Comparison of ENCODE assay signal across 14 mouse cellular contexts in the genomic region with DNA sequence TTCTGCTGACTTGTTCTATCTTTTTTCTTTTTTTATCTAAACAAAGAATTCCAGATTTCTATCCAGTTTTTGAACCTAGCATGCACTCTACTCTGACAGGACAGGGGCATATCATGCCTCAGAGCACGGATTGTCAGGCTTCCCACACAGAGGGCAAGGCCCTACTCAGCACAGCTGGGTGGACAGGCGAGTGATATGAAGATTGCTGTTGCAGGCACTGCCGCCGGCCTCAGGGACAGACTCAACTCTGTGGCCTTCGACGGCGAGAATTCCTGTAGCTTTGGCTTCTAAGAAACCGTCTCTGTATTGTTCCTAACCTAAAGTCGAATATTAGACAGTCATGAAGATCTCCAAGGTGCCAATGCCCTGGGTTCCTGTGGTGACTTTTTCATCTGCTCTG. TPM values are rescaled to one million over a fixed set of nuclear protein-coding genes. Genes with fewer than 3 reads are reported as not detected.
DNase-seq lines count a peak whose midpoint lies in the region; ATAC-seq and TF ChIP-seq lines count a peak whose summit lies in the region.
"Had no signal": no experiment of that assay in that cellular context is flagged by ENCODE, and none has a peak within 500 bp of the region (broad histone marks: within the 10 kb centered on the region; RNA-seq: fewer than 3 reads in every experiment).

No protein-coding gene starts in this region.

- no peaks in the 10 kb centered on the region for H3K27me3 ChIP-seq in heart, embryonic 11.5 days (ENCODE audit: control insufficient read depth, insufficient read depth, low read length)
- no peaks in the 10 kb centered on the region for H3K27me3 ChIP-seq in heart, embryonic 12.5 days (replicated peaks)
- no peaks in the 10 kb centered on the region for H3K27me3 ChIP-seq in lung, embryonic 16.5 days (ENCODE audit: control insufficient read depth, insufficient read depth, low read depth, low read length)
- no peaks in the 10 kb centered on the region for H3K27me3 ChIP-seq in heart, postnatal 0 days (ENCODE audit: control insufficient read depth, insufficient read depth, low read length)
- H3K27me3 ChIP-seq in stomach, embryonic 15.5 days (replicated peaks): no peaks in the 10 kb centered on the region
- H3K27me3 ChIP-seq in midbrain, embryonic 10.5 days (ENCODE audit: low read depth, poor library complexity, severe bottlenecking): no peaks in the 10 kb centered on the region
- H3K27me3 ChIP-seq: midbrain, embryonic 12.5 days had no signal

- no peak for TF ChIP-seq POLR2A in lung, adult 2 months (IDR thresholded peaks at IDR 0.05; ENCODE audit: borderline replicate concordance, extremely low read depth, low read depth, low read length)

- TF ChIP-seq EP300 in heart, postnatal 0 days (IDR thresholded peaks at IDR 0.05; ENCODE audit: low read depth): no peak

- TF ChIP-seq CTCF in lung, adult 2 months (IDR thresholded peaks at IDR 0.05; ENCODE audit: insufficient read depth, low read length): no peak
- no peak for TF ChIP-seq CTCF in heart, postnatal 0 days (IDR thresholded peaks at IDR 0.05; ENCODE audit: low read depth)

- H3K36me3 ChIP-seq in heart, embryonic 11.5 days (ENCODE audit: control insufficient read depth, insufficient read depth, low read length): no peaks in the 10 kb centered on the region
- H3K36me3 ChIP-seq in heart, embryonic 12.5 days: no peaks in the 10 kb centered on the region
- H3K36me3 ChIP-seq in lung, embryonic 16.5 days (ENCODE audit: control insufficient read depth, insufficient read depth, low read length): no peaks in the 10 kb centered on the region
- no peaks in the 10 kb centered on the region for H3K36me3 ChIP-seq in heart, postnatal 0 days (replicated peaks; ENCODE audit: control insufficient read depth, insufficient read depth, low read length)
- H3K36me3 ChIP-seq in stomach, embryonic 15.5 days: no peaks in the 10 kb centered on the region
- no peaks in the 10 kb centered on the region for H3K36me3 ChIP-seq in midbrain, embryonic 10.5 days
- H3K36me3 ChIP-seq: midbrain, embryonic 12.5 days had no signal

- H3K9ac ChIP-seq in heart, embryonic 11.5 days (ENCODE audit: low read depth, low read length): peak overlapping the region; percentile 10; the same call in 1 of the 2 replicates
- H3K9ac ChIP-seq in heart, embryonic 12.5 days: no peak overlapping the region
- no peak overlapping the region for H3K9ac ChIP-seq in lung, embryonic 16.5 days (ENCODE audit: low read length)
- H3K9ac ChIP-seq in heart, postnatal 0 days (replicated peaks; ENCODE audit: low read depth, low read length): no peak overlapping the region
- H3K9ac ChIP-seq in stomach, embryonic 15.5 days: no peak overlapping the region
- H3K9ac ChIP-seq: midbrain, embryonic 12.5 days had no signal

- H3K4me2 ChIP-seq in heart, embryonic 11.5 days: no peak overlapping the region
- H3K4me2 ChIP-seq in heart, embryonic 12.5 days: no peak overlapping the region
- no peak overlapping the region for H3K4me2 ChIP-seq in lung, embryonic 16.5 days (ENCODE audit: low read depth, low read length)
- H3K4me2 ChIP-seq in heart, postnatal 0 days (ENCODE audit: low read depth, low read length): no peak overlapping the region
- H3K4me2 ChIP-seq in stomach, embryonic 15.5 days: no peak overlapping the region
- H3K4me2 ChIP-seq: midbrain, embryonic 12.5 days had no signal

- ATAC-seq in heart, embryonic 11.5 days (replicated peaks; ENCODE audit: insufficient number of reproducible peaks, low FRiP score, low TSS enrichment): no peak
- no peak for ATAC-seq in heart, embryonic 12.5 days (ENCODE audit: insufficient number of reproducible peaks, low FRiP score)
- peak; percentile 88 for ATAC-seq in lung, embryonic 16.5 days (ENCODE audit: low read depth)
- no peak for ATAC-seq in heart, postnatal 0 days (ENCODE audit: insufficient read depth, low read depth)
- 0 out of 2 replicates have a peak, but pooled peaks have one; percentile 40 for ATAC-seq in stomach, embryonic 15.5 days (ENCODE audit: insufficient read depth, low FRiP score, low read depth)
- ATAC-seq: forebrain, embryonic 16.5 days had no signal

- DNase-seq in lung, adult 2 months: no peak
- DNase-seq in heart, postnatal 0 days (ENCODE audit: low spot score): no peak
- DNase-seq in adrenal gland, postnatal 25 days: no peak
- no peak for DNase-seq in midbrain, embryonic 10.5 days (ENCODE audit: low spot score)
- DNase-seq: adrenal gland, adult 8-10 months; left cerebral cortex, postnatal 4 days; thymus, postnatal 4 days had no signal

- no peak overlapping the region for H3K4me3 ChIP-seq in heart, embryonic 11.5 days (ENCODE audit: low read depth, low read length)
- no peak overlapping the region for H3K4me3 ChIP-seq in heart, embryonic 12.5 days
- H3K4me3 ChIP-seq in lung, embryonic 16.5 days (ENCODE audit: low read length): no peak overlapping the region
- no peak overlapping the region for H3K4me3 ChIP-seq in lung, adult 2 months (replicated peaks; ENCODE audit: extremely low read depth, low read depth, low read length)
- H3K4me3 ChIP-seq in heart, postnatal 0 days (ENCODE audit: low read depth, low read length): no peak overlapping the region
- no peak overlapping the region for H3K4me3 ChIP-seq in stomach, embryonic 15.5 days (replicated peaks)
- H3K4me3 ChIP-seq in midbrain, embryonic 10.5 days: no peak overlapping the region
- H3K4me3 ChIP-seq: layer of hippocampus, adult 2 months; midbrain, embryonic 12.5 days had no signal

- H3K4me1 ChIP-seq in heart, embryonic 11.5 days (ENCODE audit: control insufficient read depth, insufficient read depth, low read length): 0 out of 2 replicates have a peak, but pooled peaks cover 2% of the 10 kb centered on the region
- H3K4me1 ChIP-seq in heart, embryonic 12.5 days (replicated peaks): 0 out of 2 replicates have a peak, but pooled peaks cover 4% of the 10 kb centered on the region
- peaks cover 16% of the 10 kb centered on the region for H3K4me1 ChIP-seq in lung, embryonic 16.5 days (replicated peaks; ENCODE audit: control insufficient read depth, insufficient read depth, low read length)
- no peaks in the 10 kb centered on the region for H3K4me1 ChIP-seq in lung, adult 2 months (ENCODE audit: control insufficient read depth, insufficient read depth, low read length)
- no peaks in the 10 kb centered on the region for H3K4me1 ChIP-seq in heart, postnatal 0 days (ENCODE audit: control insufficient read depth, insufficient read depth)
- peaks cover 13% of the 10 kb centered on the region; the same call in 1 of the 2 replicates for H3K4me1 ChIP-seq in stomach, embryonic 15.5 days
- no peaks in the 10 kb centered on the region for H3K4me1 ChIP-seq in midbrain, embryonic 10.5 days
- H3K4me1 ChIP-seq: midbrain, embryonic 12.5 days had no signal

- WGBS in heart, embryonic 11.5 days (ENCODE audit: insufficient replicate concordance): 62% methylated on average over 9 of the region's 9 CpGs
- 55% methylated on average over 9 of the region's 9 CpGs for whole genome bisulfite sequencing in heart, embryonic 12.5 days
- 40% methylated on average over 9 of the region's 9 CpGs for WGBS in lung, embryonic 16.5 days
- WGBS in lung, adult 2 months: 58% methylated on average over 9 of the region's 9 CpGs
- 60% methylated on average over 9 of the region's 9 CpGs for WGBS in heart, postnatal 0 days
- 55% methylated on average over 9 of the region's 9 CpGs for WGBS in stomach, embryonic 15.5 days
- WGBS in midbrain, embryonic 10.5 days: 83% methylated on average over 9 of the region's 9 CpGs

- no peaks in the 10 kb centered on the region for H3K9me3 ChIP-seq in heart, embryonic 11.5 days (replicated peaks; ENCODE audit: control insufficient read depth, low read length)
- H3K9me3 ChIP-seq in heart, embryonic 12.5 days (replicated peaks): no peaks in the 10 kb centered on the region; the same call in 1 of the 2 replicates
- no peaks in the 10 kb centered on the region for H3K9me3 ChIP-seq in lung, embryonic 16.5 days (ENCODE audit: control insufficient read depth, low read length)
- H3K9me3 ChIP-seq in heart, postnatal 0 days (replicated peaks; ENCODE audit: control insufficient read depth, low read length): no peaks in the 10 kb centered on the region
- no peaks in the 10 kb centered on the region for H3K9me3 ChIP-seq in stomach, embryonic 15.5 days
- H3K9me3 ChIP-seq in midbrain, embryonic 10.5 days (replicated peaks): no peaks in the 10 kb centered on the region
- H3K9me3 ChIP-seq: midbrain, embryonic 12.5 days had no signal

- no peak overlapping the region for H3K27ac ChIP-seq in heart, embryonic 11.5 days (ENCODE audit: low read depth, low read length)
- no peak overlapping the region for H3K27ac ChIP-seq in heart, embryonic 12.5 days (ENCODE audit: poor library complexity, severe bottlenecking)
- H3K27ac ChIP-seq in lung, embryonic 16.5 days (ENCODE audit: low read length): peak overlapping the region; percentile 97
- peak overlapping the region; percentile 44; the same call in 1 of the 2 replicates for H3K27ac ChIP-seq in heart, postnatal 0 days (ENCODE audit: low read depth)
- peak overlapping the region; percentile 95 for H3K27ac ChIP-seq in stomach, embryonic 15.5 days
- no peak overlapping the region for H3K27ac ChIP-seq in midbrain, embryonic 10.5 days (replicated peaks)
- H3K27ac ChIP-seq: layer of hippocampus, adult 2 months; midbrain, embryonic 12.5 days had no signal

RNA-seq across cellular contexts. Expression of gene Col6a2, which starts 20.0 kb away (rescaled TPM):
- polyA plus RNA-seq in heart, embryonic 11.5 days (2014; fragmentation: Nextera tagmentation; extraction: Ambion mirVana): 11.6 and 16.3 TPM in 2 replicates
- polyA plus RNA-seq in heart, embryonic 12.5 days (2016; fragmentation: Nextera tagmentation; extraction: Ambion mirVana): 37.9 and 38.0 TPM in 2 replicates
- 282 and 283 TPM in 2 replicates for polyA plus RNA-seq in lung, embryonic 16.5 days (2015; fragmentation: Nextera tagmentation; extraction: Ambion mirVana)
- polyA plus RNA-seq in lung, adult 2 months (2012; rRNA removed): 173 and 175 TPM in 2 replicates
- total RNA-seq in heart, postnatal 0 days (2014; rRNA removed; ENCODE audit: low replicate concordance): 133 and 156 TPM in 2 replicates
- polyA plus RNA-seq in heart, postnatal 0 days (2015; fragmentation: Nextera tagmentation; extraction: Ambion mirVana): 67.6 and 72.4 TPM in 2 replicates
- polyA plus RNA-seq in stomach, embryonic 15.5 days (2015; fragmentation: Nextera tagmentation; extraction: Ambion mirVana): 294 and 297 TPM in 2 replicates
- 29.1 and 32.0 TPM in 2 replicates for total RNA-seq in adrenal gland, postnatal 25 days (2021)
- 8.6 and 13.8 TPM in 2 replicates for polyA plus RNA-seq in midbrain, embryonic 10.5 days (2016; fragmentation: Nextera tagmentation; extraction: Ambion mirVana)

Comparison
In these comparisons a context has a peak if more than half of its experiments do, and no peak if none do; other contexts are left out.
1. H3K27ac ChIP-seq: peak in lung, embryonic 16.5 days (single experiment), heart, postnatal 0 days (single experiment) and stomach, embryonic 15.5 days (single experiment); none in heart, embryonic 11.5 days (single experiment), heart, embryonic 12.5 days (single experiment) and midbrain, embryonic 10.5 days (single experiment).
2. ATAC-seq: peak in lung, embryonic 16.5 days (single experiment) and stomach, embryonic 15.5 days (single experiment); none in heart, embryonic 11.5 days (single experiment), heart, embryonic 12.5 days (single experiment) and heart, postnatal 0 days (single experiment).